Mouse (Mus musculus) erythroid progenitor cell, adult 5-6 weeks (primary cell): ENCODE results near the gene Gm31571. TPM values are rescaled to one million over a fixed set of nuclear protein-coding genes. Genes with fewer than 3 reads are reported as not detected.
"Not testable (repeated sequence)": the region's sequence is repeated elsewhere in the genome, so short reads cannot be mapped to it uniquely, and the experiment has no call there.

ENCODE experiments used
- ATAC-seq: replicated peaks from 2 replicates; pipeline ENCODE4 v1.8.0; 2016; ENCODE audit warnings: moderate number of reproducible peaks, mild to moderate bottlenecking, moderate TSS enrichment, inconsistent platforms; ENCODE audit not compliant: poor library complexity, low FRiP score, severe bottlenecking
- total RNA-seq, 2 experiments: library from RNA; stranded (forward) in 1 of 2; stranded (reverse) in 1 of 2; fragments of 150-400 nt in 1 of 2; fragments of 186-747, 209-891 nt in 1 of 2; gene quantifications; 2 replicates each; pipeline versions ENCODE4 v1.2.3 to v1.2.4; 2015 to 2017; ENCODE audit warnings: low replicate concordance in 2 of 2

The Gm31571 gene
- total RNA-seq (2015; ENCODE audit: low replicate concordance): not detected in 2 replicates
- not detected in 2 replicates for total RNA-seq (2017; ENCODE audit: low replicate concordance)

DNA sequence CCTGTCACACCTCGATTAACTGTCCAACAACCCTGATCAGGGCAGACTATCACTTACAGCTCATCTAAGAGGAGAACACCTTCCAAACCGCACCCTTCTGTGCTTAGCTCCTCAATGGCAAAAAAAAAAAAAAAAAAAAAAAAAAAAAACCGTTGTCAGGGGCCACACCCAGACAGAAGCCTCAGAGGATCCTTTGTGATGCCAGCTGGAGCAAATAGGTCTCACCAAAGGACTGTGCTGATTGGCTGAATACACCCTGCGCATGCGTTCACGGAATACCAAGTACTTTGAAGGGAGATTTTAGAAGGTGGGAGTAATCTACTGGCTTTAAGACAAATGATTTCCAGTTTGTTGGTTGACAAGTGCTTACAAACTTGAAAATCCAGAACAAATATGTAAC lies at the start of gene Gm31571:
TSS of gene Gm31571 (minus strand) at position 101 of the 400 bp plus-strand sequence.
- ATAC-seq: not testable (repeated sequence)
